Mouse (Mus musculus) telencephalon, adult 2 months (tissue): Measurements from ENCODE around the gene Lama5.

ENCODE experiments used
- DNase-seq: peaks from one replicate; pipeline ENCODE4 v3.0.0-alpha.2; 2011; ENCODE audit warnings: low read depth, low spot score

Gene Lama5

DNA sequence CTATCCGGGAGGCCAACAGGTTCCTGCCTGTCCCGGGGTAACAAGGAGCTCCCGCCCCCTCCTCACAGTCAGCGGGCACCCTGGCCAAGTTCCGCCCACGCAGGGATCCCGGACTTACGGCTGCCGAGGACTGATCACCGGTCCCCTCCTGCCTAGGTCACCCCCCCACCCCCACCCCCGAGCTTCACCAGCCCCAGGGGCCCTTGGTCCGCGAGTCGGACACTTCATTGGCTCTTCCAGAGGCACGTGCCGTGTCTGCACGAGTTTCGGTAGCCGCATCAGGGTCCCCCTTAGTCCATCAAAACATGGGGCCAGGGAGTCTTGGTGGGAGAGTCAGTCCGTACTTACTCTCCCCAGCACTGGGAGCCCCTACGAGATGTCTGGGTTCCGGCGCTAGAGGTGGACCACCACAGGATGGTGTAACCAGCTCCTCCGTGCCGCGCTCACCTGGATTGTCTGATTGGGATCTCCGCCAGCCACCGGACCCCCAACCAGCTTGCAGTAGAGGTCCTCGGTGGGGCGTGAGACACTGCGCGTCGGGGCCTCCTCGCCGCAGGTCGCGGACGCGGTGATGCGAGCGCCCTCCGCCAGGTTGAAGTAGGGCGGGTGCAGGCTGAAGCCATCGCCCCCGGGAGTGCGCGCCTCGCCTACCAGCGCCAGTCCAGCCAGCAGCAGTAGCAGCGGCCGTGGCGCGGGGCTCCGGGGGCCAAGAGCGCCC is 456 bp downstream of the Lama5 start:
- no peak for DNase-seq

DNA sequence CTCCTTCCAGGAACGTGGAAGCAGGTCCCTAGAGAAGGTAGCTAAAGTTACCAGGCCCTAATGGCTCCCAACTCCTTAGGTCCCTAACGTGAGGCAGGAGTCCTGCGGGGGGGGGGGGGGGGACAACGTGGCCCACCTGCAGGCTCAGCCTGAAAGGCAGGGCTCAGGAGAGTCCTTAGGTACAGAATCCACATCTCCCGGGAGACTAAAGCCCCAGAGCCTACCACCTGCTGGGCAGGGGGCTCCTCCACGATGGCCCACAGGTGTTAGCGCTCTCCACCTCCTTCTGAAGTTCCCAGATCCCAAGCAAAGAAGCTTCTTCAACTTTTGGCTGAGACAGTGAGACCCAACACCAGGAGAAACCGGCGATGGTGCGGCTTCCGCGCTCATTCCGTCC is 1.0 kb downstream of the Lama5 start:
- DNase-seq = no peak

DNA sequence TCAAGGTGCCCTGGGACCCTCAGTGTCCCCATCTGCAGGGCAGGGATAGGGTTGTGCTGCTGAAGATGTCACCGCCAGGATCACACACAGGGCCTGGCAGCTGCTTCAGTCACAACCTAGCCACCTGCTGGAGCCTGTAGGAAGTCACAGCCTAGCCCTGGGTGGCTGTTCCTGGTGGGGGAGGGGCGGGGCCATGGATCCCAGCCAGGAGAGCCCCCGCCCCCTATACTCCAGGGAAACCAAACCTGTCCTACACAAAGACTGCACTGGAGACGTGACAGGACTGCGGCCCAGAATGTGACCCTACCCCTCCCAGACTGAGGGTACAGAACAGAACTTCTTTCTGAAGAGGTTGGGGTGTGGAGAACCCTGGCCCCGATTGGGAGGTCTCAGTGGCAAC is 3.4 kb downstream of the Lama5 start:
- DNase-seq = no peak

DNA sequence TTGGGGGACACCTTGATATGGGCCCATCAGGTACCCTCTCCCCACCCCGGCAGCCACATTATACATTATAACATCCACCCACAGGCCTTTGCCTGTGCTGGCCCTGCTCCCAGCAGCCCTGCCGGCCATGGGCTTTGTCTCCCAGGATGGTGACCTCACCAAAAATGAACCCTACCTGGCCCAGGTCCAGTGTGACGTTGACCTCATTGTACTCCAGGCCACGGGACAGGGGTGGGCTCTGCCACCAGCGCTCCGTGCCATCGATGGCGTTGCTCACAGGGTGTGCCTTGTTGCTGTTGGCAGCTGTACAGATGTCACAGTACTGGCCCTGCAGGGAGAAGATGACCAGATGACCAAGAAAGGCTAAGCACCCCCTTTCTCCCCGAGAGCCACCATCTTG is 4.6 kb downstream of the Lama5 start:
- no peak for DNase-seq

DNA sequence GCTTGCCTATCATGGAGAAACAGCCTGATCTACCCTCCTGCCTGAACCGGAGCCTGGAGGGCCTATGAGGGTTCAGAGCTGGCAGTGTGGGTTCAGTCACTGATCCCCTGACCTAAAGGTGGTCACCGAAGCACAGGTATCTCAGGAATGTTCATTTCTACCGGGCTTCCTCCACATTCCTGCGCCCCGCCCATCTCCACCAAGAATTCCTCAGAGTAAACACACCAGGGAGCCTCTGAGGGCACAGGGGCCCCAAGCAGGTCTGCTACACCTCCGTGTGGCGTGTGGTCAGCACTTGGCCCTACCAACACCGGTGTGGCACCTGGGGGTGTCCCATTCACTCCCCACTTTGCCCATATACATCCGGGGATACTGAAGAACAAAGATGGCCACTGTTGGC is 5.5 kb downstream of the Lama5 start:
- no peak for DNase-seq

DNA sequence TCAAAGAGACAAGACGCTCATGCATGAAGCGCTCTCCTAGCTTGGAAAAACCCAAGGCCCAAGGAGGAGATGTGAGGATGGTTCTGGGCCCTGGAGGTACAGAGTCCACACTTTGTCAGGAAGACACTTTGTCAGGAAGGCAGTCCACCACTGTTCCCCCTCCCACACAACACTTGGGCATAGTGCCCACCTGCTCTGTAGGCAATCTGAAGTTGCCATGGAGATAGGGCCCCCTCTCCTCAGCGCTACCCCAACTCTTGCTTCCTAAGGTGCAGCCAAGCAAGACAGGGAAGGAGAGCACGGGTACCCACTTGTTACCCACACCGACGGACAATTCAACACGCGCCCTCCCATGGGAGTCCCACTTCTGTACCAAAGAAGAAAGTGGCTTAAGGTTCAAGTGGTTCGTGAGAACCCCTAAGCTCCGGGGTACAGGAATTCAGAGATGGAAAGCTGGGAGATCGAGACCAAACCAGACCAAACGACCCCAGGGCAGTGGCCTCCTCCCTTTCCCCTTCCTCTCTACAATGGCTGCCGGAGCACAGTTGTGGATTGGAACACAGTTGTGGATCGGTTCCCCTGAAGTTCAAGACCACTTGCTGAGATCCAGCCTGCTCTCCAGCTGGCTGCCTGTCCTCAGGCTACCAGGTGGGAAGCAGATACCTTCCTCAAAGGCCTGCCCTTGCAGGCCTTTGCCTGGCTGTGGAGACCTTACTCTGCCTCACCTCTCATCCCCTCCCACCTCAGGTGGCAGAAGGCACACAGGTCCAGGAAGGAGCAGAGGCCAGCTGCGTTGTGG is 6.3 kb downstream of the Lama5 start:
- DNase-seq = no peak

DNA sequence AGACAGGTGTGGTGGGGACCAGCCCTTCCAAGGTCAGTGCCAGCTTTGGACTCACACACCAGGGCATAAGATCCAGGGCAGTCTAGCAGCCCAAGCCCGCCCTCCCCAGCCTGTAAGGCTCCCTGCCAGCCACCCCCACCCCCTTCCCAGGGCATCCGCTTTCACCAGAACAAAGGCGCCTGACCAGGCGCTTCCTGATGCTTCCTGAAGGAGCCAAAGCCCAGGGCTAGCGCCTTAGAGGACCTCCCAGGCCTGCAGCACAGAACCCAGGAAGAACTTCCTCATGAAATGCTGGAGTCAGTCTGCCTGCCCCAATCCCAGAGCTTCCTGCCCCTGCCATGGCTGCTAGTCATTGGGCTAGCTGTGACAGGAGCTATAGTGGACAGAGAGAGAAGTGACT is 7.0 kb downstream of the Lama5 start:
- no peak for DNase-seq

DNA sequence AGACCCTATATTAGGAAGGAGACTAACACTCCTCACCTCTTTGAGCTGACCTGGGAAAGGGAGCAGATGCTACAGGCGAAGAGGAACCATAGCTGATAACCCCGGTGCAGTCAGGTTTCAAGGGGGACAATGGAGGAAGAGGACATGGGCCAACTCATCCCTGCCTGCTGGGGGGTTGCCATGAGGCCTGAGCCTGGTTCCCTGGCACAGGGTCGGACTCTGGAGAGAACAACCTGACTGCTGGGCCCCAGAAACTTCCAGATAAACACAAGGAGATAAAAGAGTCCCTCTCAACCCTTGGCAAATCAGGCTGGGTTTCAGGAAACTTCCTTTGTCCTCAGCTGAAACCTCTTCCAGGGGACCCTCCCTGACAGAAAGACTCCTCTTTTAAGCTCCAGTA is 7.4 kb downstream of the Lama5 start:
- no peak for DNase-seq

DNA sequence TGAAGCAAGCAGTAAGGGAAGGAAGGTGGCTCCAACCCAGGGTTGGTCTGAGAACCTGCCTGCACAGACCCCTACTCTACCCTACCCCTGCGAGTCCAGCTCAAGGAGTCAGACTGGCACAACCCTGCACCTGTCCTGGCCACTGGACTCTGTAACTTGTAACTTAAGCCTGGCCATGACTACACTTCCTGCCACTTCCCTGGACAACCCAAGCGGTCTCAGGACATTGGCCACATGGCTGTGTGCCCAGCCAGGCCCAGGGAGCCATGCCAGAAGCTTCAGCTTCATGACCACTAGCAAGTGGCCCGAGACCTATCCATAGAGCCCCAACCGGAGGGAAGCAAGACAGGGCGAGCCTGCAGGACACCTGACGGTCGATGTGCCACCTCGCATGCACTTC is 8.1 kb downstream of the Lama5 start:
- DNase-seq = no peak

DNA sequence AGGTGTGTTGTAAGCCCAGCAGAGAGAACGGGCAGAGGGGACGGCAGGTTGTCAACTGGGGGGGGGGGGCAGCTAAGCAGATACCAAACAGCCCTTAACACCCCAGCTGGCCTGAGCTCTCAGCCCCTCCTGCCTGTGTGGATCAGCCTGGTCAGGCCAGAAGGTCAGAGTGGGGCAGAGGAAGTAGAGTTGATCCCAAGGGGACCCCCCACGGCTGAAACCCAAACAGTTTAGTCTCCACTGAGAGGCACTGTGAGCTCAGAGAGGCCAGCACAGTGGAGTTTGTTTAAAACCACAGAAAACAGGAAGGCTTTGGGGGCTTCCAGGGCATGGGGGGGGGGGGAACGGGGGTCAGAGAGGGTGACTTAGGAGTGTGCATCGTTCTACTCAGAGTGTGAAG is 8.7 kb downstream of the Lama5 start:
- DNase-seq = no peak

DNA sequence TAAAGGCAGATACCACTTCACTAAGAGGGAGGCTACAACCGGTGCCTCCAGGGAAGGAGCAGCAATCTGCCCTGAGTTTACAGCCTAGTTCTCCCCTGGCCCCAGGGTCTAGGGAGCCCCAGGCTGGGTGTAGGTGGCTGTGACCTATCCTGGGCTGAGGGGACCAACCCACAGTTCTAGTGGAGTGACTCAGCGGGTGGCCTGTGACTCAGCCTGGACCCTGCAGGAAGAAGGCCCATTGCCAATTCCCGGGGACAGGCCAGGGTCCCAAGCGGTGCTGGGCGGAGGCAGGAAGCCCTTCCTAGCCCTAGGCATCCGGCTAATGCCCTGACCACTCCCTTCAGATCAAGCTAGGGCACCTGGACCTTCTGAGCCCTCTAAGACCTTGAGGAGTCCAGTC is 9.7 kb downstream of the Lama5 start:
- no peak for DNase-seq

DNA sequence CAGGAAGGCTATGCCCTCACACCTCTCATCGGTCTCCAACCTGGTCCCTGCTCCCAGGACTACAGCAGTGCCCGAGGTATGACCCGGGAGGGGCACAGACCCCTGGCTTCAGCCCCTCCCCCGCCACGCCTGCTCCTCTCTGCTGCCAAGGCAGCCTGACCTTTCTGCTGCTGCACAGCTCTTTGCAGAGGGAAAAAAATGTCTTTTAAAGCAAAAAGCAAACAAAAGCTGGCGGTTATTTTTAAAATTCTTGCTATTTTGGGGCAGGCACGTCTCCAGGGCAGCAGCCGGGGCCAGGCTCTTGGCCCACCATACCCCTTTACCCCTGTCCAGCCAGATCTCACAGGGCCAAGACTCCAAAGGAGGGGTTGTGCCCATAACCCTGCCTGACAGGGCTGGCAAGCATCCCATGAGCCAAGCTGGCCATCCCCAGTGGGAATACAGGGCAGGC is 10.6 kb downstream of the Lama5 start:
- no peak for DNase-seq

DNA sequence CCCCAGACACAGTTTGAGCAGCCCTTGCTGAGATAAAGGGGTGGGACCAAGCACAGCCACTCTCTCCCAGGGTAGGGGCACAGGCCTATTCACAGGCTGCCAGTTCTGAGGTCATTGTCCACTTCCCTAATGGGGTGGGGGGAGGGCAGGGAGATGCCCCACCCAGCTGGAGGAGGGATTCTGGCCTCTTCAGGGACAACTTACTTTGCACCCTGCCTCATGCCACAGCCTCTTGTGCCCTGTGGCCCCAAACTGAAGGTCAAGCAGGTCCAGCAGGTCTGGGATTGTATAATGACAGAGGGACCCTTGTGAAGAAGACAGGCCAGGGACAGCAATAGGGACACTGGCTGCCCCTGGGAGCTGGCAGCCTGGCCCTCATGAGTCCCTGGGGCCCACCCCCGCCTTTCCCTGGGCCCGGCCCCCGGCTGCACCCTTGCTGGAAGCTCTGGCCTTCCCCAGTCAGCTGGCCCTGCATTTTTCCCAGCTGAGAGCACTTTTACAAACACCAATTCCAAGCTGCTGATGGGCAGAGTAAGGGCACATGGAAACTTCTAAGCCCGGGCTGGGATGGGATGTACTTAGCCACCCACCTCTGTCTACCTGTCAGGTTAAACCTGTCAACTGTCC is 11.2 kb downstream of the Lama5 start:
- DNase-seq = no peak

DNA sequence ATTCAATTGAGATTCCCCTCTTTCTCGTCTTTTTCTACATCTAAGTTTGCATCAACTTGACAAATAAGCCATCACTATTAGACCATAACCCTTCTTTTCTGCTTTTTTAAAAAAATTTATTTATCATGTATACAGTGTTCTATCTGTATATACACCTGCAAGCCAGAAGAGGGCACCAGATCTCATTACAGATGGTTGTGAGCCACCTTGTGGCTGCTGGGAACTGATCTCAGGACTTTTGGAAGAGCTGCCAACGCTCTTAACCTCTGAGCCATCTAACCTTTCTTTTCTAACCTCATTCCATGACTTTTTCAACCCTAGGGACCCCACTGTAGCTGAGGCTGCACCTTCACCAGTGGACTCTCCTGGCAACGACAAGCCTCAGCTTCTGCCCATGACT is 13.4 kb downstream of the Lama5 start:
- DNase-seq = no peak

DNA sequence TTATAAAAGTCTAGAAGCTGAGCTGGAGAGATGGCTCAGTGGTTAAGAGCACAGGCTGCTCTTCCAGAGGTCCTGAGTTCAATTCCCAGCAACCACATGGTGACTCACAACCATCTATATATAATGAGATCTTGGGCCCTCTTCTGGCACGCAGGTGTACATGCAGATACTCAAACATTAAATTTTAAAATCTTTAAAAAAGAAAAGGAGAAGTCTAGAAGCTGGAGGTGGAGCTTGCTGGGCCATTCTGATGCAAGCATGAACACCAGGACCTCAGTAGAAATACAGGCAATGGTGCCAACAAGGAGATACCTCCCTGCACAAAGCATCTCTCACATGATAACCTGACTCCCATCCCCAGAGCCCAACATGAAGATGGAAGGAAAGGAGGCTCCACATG is 16.7 kb downstream of the Lama5 start:
- DNase-seq = no peak

DNA sequence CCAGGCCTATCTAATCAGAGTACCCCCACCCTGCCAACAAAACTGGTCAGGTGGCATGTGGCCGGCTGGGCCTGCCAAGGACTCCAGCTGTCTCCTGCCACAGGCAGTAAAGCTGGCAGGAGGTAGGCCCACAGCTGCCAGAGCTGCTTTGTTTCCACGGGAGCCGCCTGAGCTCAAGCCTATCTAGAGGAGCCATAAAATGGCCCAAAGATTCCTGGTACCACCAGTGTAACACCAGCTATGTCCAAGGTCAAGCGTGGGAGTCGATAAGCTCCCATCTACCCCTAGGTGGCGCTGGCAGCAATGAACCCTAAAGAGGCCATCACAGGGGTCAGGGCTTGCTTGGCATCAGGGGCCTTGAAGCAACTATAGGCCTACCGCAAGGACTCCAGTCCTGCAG is 17.8 kb downstream of the Lama5 start:
- no peak for DNase-seq

DNA sequence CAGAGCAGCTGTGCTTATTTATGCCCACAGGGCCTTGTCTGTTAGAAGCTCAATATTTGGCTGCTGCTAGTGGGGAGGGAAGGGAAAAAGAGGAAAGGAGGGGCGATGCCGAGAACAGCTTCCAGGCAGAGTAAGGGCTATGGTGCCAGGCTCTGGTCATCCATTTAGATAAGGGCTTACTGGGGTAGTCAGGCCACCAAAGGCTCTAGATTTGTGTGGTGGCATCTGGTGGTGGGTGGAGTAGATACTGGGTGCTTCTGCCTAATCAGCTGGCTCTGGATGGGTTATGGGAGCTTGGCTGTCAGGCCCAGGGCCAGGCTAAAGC is 19.7 kb downstream of the Lama5 start:
- DNase-seq = no peak

DNA sequence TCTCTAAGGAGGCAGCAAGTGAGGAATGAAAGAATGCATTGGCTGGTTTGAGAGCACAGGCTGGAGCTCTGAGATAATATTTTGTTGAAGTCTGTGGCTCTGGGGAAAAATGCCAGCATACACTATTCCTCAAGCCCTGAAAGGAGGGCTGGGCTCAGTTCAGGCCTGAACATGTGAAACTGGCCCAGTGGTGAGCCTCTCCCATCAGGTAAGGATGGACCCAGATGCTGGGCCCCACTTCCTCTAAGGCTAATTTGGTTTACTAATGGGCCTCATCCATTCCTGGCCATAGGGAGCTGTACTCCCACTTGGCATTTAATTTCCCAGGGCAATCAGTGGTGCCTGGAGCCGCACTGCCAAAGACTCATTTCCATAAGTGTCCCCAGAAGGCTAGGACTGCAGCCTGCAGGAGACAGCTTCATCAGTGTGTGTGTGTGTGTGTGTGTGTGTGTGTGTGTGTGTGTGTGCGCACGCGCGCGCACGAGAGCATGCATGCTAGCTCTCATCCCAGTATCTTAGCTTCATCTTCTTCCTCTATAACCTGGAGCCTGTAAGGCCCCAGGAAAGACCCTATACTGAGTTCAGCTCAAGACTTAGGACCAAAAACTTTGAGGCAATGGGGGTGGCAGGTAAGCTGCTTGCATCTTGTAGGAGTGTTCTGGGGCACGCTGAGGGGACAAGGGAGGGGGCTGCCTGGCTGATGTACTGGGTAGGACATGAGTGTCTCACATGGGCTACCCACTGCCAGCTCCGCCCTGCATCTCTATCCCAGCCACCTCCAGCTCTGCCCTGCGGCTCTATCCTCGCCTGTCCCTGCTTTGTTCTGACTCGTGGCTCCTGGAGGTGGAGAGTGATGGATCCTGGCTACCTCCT is 20.3 kb downstream of the Lama5 start:
- DNase-seq = no peak

DNA sequence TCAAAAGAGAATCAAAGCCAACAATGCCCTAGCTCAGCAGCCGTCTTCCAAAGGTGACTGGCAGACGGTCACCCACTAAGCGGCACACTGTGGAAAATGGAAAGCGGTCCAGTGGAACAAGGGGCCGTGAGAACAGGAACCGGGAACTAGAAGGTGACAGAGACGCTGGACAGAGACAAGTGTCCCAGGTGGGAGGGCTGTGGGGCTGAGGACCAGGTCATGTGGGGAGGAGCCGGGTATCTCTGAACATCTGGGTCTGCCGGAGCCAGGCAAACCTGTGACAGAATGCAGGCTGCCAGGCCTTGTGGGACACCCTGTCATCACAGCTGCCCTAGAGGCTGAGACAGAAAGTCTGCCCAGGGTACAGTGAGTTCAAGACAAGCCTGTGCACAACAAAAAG is 21.2 kb downstream of the Lama5 start:
- DNase-seq = no peak

DNA sequence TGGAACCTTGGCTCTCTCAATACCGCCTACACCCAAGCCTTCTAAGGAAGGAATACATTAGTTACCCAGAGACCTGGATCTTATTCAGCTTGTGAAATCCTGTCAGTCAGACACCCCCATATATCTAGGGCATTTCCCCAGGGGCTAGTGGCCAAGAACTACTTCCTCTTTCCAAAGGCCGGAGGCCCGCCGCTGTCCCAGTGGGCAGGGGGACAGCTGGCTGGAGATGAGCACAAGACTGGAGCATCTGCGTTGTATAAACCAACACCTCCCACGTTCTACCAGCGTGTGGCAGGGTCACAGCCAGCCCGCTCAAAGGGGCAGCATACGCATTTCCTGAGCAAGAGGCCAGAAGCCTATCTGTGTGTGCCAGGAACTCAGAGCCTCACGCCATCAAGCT is 22.9 kb downstream of the Lama5 start:
- DNase-seq = no peak

DNA sequence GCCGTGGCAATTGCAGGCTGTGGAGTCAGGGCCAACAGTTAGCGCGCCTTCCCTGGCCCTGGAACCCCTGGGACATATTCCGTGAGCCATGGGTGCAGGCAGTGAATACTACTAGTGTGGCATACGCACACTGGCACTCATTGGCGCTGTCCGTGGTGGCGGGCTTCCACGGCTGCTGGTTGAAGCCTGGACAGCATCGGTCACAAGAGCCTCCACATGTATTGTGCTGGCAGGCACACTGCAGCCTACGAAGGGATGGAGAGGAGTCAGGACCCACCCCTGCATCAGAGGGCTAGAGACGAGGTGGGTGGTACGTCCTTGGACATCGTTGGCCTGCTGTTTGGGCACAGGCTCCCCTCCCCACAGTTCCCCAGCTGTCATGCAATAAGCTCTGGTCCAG is 23.4 kb downstream of the Lama5 start:
- DNase-seq = no peak

DNA sequence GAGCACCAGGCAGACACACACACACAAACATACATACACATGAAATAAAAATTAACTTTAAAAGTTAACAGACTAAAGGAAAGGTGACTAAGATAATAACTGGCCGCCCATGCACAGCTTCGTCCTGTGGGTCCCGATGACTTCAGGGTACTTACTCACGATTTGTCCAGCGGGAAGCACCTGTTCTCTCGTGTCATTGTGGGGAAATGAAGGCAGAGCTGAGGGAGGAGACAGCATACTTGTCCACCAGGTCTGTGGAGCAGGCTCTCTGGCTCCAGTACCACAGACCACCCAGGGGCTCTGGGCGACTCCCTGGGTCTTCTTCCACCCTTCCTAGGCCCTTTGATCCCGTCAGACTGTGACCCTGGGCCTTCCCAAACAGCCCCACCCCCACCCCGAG is 24.4 kb downstream of the Lama5 start:
- DNase-seq = no peak
